9 mouse cellular contexts compared by ENCODE assay signal in genomic region chr1:134435414-134435813, GRCm38 (mm10). TPM values are rescaled to one million over a fixed set of nuclear protein-coding genes. Genes with fewer than 3 reads are reported as not detected.
A peak's percentile ranks its signal among the peaks of the same experiment; 100 is the strongest.
DNase-seq lines count a peak whose midpoint lies in the region; ATAC-seq and TF ChIP-seq lines count a peak whose summit lies in the region.
"Had no signal": no experiment of that assay in that cellular context is flagged by ENCODE, and none has a peak within 500 bp of the region (broad histone marks: within the 10 kb centered on the region; RNA-seq: fewer than 3 reads in every experiment).

No protein-coding gene starts in this region.

- 0 out of 2 replicates have a peak, but pooled peaks have one; percentile 11 for TF ChIP-seq EP300 in liver, embryonic 14.5 days (IDR thresholded peaks at IDR 0.05; ENCODE audit: low read depth)

- H3K4me1 ChIP-seq in forebrain, embryonic 14.5 days (ENCODE audit: control insufficient read depth, insufficient read depth, low read length): no peaks in the 10 kb centered on the region
- no peaks in the 10 kb centered on the region for H3K4me1 ChIP-seq in forebrain, embryonic 12.5 days
- H3K4me1 ChIP-seq in thymus, adult 2 months (replicated peaks; ENCODE audit: control insufficient read depth, insufficient read depth, low read length): 0 out of 2 replicates have a peak, but pooled peaks cover 2% of the 10 kb centered on the region
- peaks cover 6 to 12% of the 10 kb centered on the region in 2 experiments; a peak in 3 of 4 replicates for H3K4me1 ChIP-seq in liver, embryonic 14.5 days (replicated peaks; ENCODE audit: control insufficient read depth in 2 of 2, insufficient read depth in 2 of 2, low read length in 1 of 2)
- H3K4me1 ChIP-seq in neural tube, embryonic 15.5 days: no peaks in the 10 kb centered on the region

- no peak overlapping the region for H3K4me2 ChIP-seq in forebrain, embryonic 14.5 days (ENCODE audit: low read length)
- no peak overlapping the region for H3K4me2 ChIP-seq in forebrain, embryonic 12.5 days
- H3K4me2 ChIP-seq in liver, embryonic 14.5 days (ENCODE audit: low read depth): peak overlapping the region; percentile 18; the same call in 1 of the 2 replicates
- H3K4me2 ChIP-seq in neural tube, embryonic 15.5 days: no peak overlapping the region

- TF ChIP-seq POLR2A in thymus, adult 2 months (IDR thresholded peaks at IDR 0.05; ENCODE audit: control insufficient read depth, extremely low read depth, insufficient read depth, low read length, poor library complexity): no peak

- peak; percentile 20 for DNase-seq in forebrain, embryonic 14.5 days (ENCODE audit: low spot score)
- peak; percentile 43 for DNase-seq in thymus, adult 2 months
- DNase-seq in thymus, adult 18-20 months: no peak
- DNase-seq in liver, embryonic 14.5 days (ENCODE audit: low read depth in 3 of 3, low spot score in 3 of 3): peak in 2 of 3 experiments; percentile 59 to 61
- peak; percentile 47 for DNase-seq in thymus, postnatal 4 days
- DNase-seq in cerebellum, adult 9-10 months: no peak

- 31% methylated on average over 4 of the region's 4 CpGs for WGBS in forebrain, embryonic 14.5 days
- WGBS in forebrain, embryonic 12.5 days: 24% methylated on average over 4 of the region's 4 CpGs
- WGBS in thymus, adult 2 months: 45% methylated on average over 4 of the region's 4 CpGs
- 24% methylated on average over 4 of the region's 4 CpGs for WGBS in liver, embryonic 14.5 days (ENCODE audit: insufficient replicate concordance)
- WGBS in neural tube, embryonic 15.5 days: 39% methylated on average over 4 of the region's 4 CpGs

- no peak overlapping the region for H3K27ac ChIP-seq in forebrain, embryonic 14.5 days (ENCODE audit: low read depth, low read length)
- no peak overlapping the region for H3K27ac ChIP-seq in forebrain, embryonic 12.5 days
- no peak overlapping the region for H3K27ac ChIP-seq in thymus, adult 2 months (ENCODE audit: control insufficient read depth, insufficient read depth, low read length)
- no peak overlapping the region for H3K27ac ChIP-seq in liver, embryonic 14.5 days
- no peak overlapping the region for H3K27ac ChIP-seq in neural tube, embryonic 15.5 days (replicated peaks)

- no peak overlapping the region for H3K4me3 ChIP-seq in forebrain, embryonic 14.5 days (ENCODE audit: low read depth, low read length)
- H3K4me3 ChIP-seq in forebrain, embryonic 12.5 days (replicated peaks): no peak overlapping the region
- H3K4me3 ChIP-seq in thymus, adult 2 months (ENCODE audit: control insufficient read depth, insufficient read depth, low read length): no peak overlapping the region
- H3K4me3 ChIP-seq in liver, embryonic 14.5 days (ENCODE audit: insufficient read depth in 1 of 2, low read depth in 2 of 2, low read length in 2 of 2): peak overlapping the region in 1 of 2 experiments; percentile 21; a peak in 1 of 4 replicates
- no peak overlapping the region for H3K4me3 ChIP-seq in neural tube, embryonic 15.5 days (replicated peaks)

- peaks cover 34% of the 10 kb centered on the region for H3K36me3 ChIP-seq in forebrain, embryonic 14.5 days (ENCODE audit: control insufficient read depth, insufficient read depth, low read length)
- H3K36me3 ChIP-seq in forebrain, embryonic 12.5 days (replicated peaks): peaks cover 30% of the 10 kb centered on the region
- H3K36me3 ChIP-seq in thymus, adult 2 months (ENCODE audit: control insufficient read depth, insufficient read depth, low read length): peaks cover 21% of the 10 kb centered on the region
- H3K36me3 ChIP-seq in liver, embryonic 14.5 days (replicated peaks; ENCODE audit: control insufficient read depth, insufficient read depth, low read depth): peaks cover 32% of the 10 kb centered on the region
- peaks cover 34% of the 10 kb centered on the region for H3K36me3 ChIP-seq in neural tube, embryonic 15.5 days

- no peak overlapping the region for H3K9ac ChIP-seq in forebrain, embryonic 14.5 days (ENCODE audit: low read length)
- H3K9ac ChIP-seq in forebrain, embryonic 12.5 days: no peak overlapping the region
- H3K9ac ChIP-seq in liver, embryonic 14.5 days (replicated peaks): no peak overlapping the region
- H3K9ac ChIP-seq in neural tube, embryonic 15.5 days (replicated peaks): no peak overlapping the region

- H3K9me3 ChIP-seq in forebrain, embryonic 14.5 days (replicated peaks; ENCODE audit: control insufficient read depth, low read length): no peaks in the 10 kb centered on the region
- H3K9me3 ChIP-seq in forebrain, embryonic 12.5 days: no peaks in the 10 kb centered on the region
- no peaks in the 10 kb centered on the region for H3K9me3 ChIP-seq in liver, embryonic 14.5 days (ENCODE audit: control insufficient read depth, low read length)
- no peaks in the 10 kb centered on the region for H3K9me3 ChIP-seq in neural tube, embryonic 15.5 days (replicated peaks)

- ATAC-seq in forebrain, embryonic 14.5 days: no peak
- ATAC-seq in forebrain, embryonic 12.5 days (ENCODE audit: low FRiP score): no peak
- peak; percentile 22; the same call in 1 of the 2 replicates for ATAC-seq in liver, embryonic 14.5 days (ENCODE audit: insufficient read depth)
- no peak for ATAC-seq in neural tube, embryonic 15.5 days (ENCODE audit: low FRiP score)

- TF ChIP-seq CTCF in thymus, adult 2 months (IDR thresholded peaks at IDR 0.05; ENCODE audit: borderline replicate concordance, control insufficient read depth, extremely low read depth, insufficient read depth, low read length, poor library complexity): no peak
- peak; percentile 80 for TF ChIP-seq CTCF in liver, embryonic 14.5 days (IDR thresholded peaks at IDR 0.05; ENCODE audit: low read depth)

- no peaks in the 10 kb centered on the region for H3K27me3 ChIP-seq in forebrain, embryonic 14.5 days (replicated peaks; ENCODE audit: control insufficient read depth, insufficient read depth, low read length)
- no peaks in the 10 kb centered on the region for H3K27me3 ChIP-seq in forebrain, embryonic 12.5 days
- H3K27me3 ChIP-seq in thymus, adult 2 months (ENCODE audit: control insufficient read depth, insufficient read depth, low read length): no peaks in the 10 kb centered on the region
- H3K27me3 ChIP-seq in liver, embryonic 14.5 days (ENCODE audit: control insufficient read depth, insufficient read depth, low read length): no peaks in the 10 kb centered on the region
- no peaks in the 10 kb centered on the region for H3K27me3 ChIP-seq in neural tube, embryonic 15.5 days (replicated peaks)

RNA-seq across cellular contexts. Expression of gene Klhl12, which starts 19.9 kb away (rescaled TPM):
- 24.8 and 27.3 TPM in 2 replicates for polyA plus RNA-seq in forebrain, embryonic 14.5 days (2014; fragmentation: Nextera tagmentation; extraction: Ambion mirVana)
- 33.2 and 34.1 TPM in 2 replicates for polyA plus RNA-seq in forebrain, embryonic 12.5 days (2016; fragmentation: Nextera tagmentation; extraction: Ambion mirVana)
- polyA plus RNA-seq in thymus, adult 2 months (2012; rRNA removed): 7.7 and 7.9 TPM in 2 replicates
- 12.1 and 17.9 TPM in 2 replicates for polyA plus RNA-seq in liver, embryonic 14.5 days (2012; rRNA removed)
- polyA plus RNA-seq in liver, embryonic 14.5 days (2014; fragmentation: Nextera tagmentation; extraction: Ambion mirVana): 28.0 and 31.6 TPM in 2 replicates
- 35.6 and 36.7 TPM in 2 replicates for polyA plus RNA-seq in neural tube, embryonic 15.5 days (2015; fragmentation: Nextera tagmentation; extraction: Ambion mirVana)

RNA-seq across cellular contexts. Expression of gene Adipor1, which starts 20.2 kb away (rescaled TPM):
- 61.4 and 68.5 TPM in 2 replicates for polyA plus RNA-seq in forebrain, embryonic 14.5 days (2014; fragmentation: Nextera tagmentation; extraction: Ambion mirVana)
- 61.1 and 65.1 TPM in 2 replicates for polyA plus RNA-seq in forebrain, embryonic 12.5 days (2016; fragmentation: Nextera tagmentation; extraction: Ambion mirVana)
- 92.2 and 94.0 TPM in 2 replicates for polyA plus RNA-seq in thymus, adult 2 months (2012; rRNA removed)
- 56.1 and 59.6 TPM in 2 replicates for polyA plus RNA-seq in liver, embryonic 14.5 days (2012; rRNA removed)
- 126 and 134 TPM in 2 replicates for polyA plus RNA-seq in liver, embryonic 14.5 days (2014; fragmentation: Nextera tagmentation; extraction: Ambion mirVana)
- 84.7 and 86.0 TPM in 2 replicates for polyA plus RNA-seq in neural tube, embryonic 15.5 days (2015; fragmentation: Nextera tagmentation; extraction: Ambion mirVana)

RNA-seq across cellular contexts. Expression of gene Cyb5r1, which starts 30.1 kb away (rescaled TPM):
- polyA plus RNA-seq in forebrain, embryonic 14.5 days (2014; fragmentation: Nextera tagmentation; extraction: Ambion mirVana): 9.8 and 12.3 TPM in 2 replicates
- 19.2 and 21.5 TPM in 2 replicates for polyA plus RNA-seq in forebrain, embryonic 12.5 days (2016; fragmentation: Nextera tagmentation; extraction: Ambion mirVana)
- 44.9 and 47.2 TPM in 2 replicates for polyA plus RNA-seq in thymus, adult 2 months (2012; rRNA removed)
- polyA plus RNA-seq in liver, embryonic 14.5 days (2012; rRNA removed): 13.0 and 14.9 TPM in 2 replicates
- 10.8 and 10.9 TPM in 2 replicates for polyA plus RNA-seq in liver, embryonic 14.5 days (2014; fragmentation: Nextera tagmentation; extraction: Ambion mirVana)
- polyA plus RNA-seq in neural tube, embryonic 15.5 days (2015; fragmentation: Nextera tagmentation; extraction: Ambion mirVana): 18.6 and 24.3 TPM in 2 replicates

RNA-seq across cellular contexts. Expression of gene 4933406M09Rik, which starts 49.7 kb away (rescaled TPM):
- polyA plus RNA-seq in forebrain, embryonic 14.5 days (2014; fragmentation: Nextera tagmentation; extraction: Ambion mirVana): not detected in 2 replicates
- not detected in 2 replicates for polyA plus RNA-seq in forebrain, embryonic 12.5 days (2016; fragmentation: Nextera tagmentation; extraction: Ambion mirVana)
- polyA plus RNA-seq in thymus, adult 2 months (2012; rRNA removed): not detected in 2 replicates
- not detected in 2 replicates for polyA plus RNA-seq in liver, embryonic 14.5 days (2012; rRNA removed)
- polyA plus RNA-seq in liver, embryonic 14.5 days (2014; fragmentation: Nextera tagmentation; extraction: Ambion mirVana): not detected in 2 replicates
- not detected in 2 replicates for polyA plus RNA-seq in neural tube, embryonic 15.5 days (2015; fragmentation: Nextera tagmentation; extraction: Ambion mirVana)
- polyA plus RNA-seq: intestine, embryonic 14.5 days had no signal

RNA-seq across cellular contexts. Expression of gene Rabif, which starts 59.0 kb away (rescaled TPM):
- 59.4 and 66.3 TPM in 2 replicates for polyA plus RNA-seq in forebrain, embryonic 14.5 days (2014; fragmentation: Nextera tagmentation; extraction: Ambion mirVana)
- polyA plus RNA-seq in forebrain, embryonic 12.5 days (2016; fragmentation: Nextera tagmentation; extraction: Ambion mirVana): 41.6 and 41.7 TPM in 2 replicates
- polyA plus RNA-seq in thymus, adult 2 months (2012; rRNA removed): 24.8 and 25.0 TPM in 2 replicates
- 8.9 and 9.7 TPM in 2 replicates for polyA plus RNA-seq in liver, embryonic 14.5 days (2012; rRNA removed)
- 16.8 and 18.2 TPM in 2 replicates for polyA plus RNA-seq in liver, embryonic 14.5 days (2014; fragmentation: Nextera tagmentation; extraction: Ambion mirVana)
- polyA plus RNA-seq in neural tube, embryonic 15.5 days (2015; fragmentation: Nextera tagmentation; extraction: Ambion mirVana): 70.1 and 76.8 TPM in 2 replicates

Comparison
In these comparisons a context has a peak if more than half of its experiments do, and no peak if none do; other contexts are left out.
1. DNase-seq: peak in forebrain, embryonic 14.5 days (single experiment), thymus, adult 2 months (single experiment), liver, embryonic 14.5 days (2 of 3) and thymus, postnatal 4 days (single experiment); none in thymus, adult 18-20 months (0 of 2) and cerebellum, adult 9-10 months (single experiment).